Mouse (Mus musculus) hindbrain, embryonic 10.5 days (tissue): ENCODE measurements at regions not wholly inside any gene's neighbourhood (a gene's known extent, or its start where the extent isn't known, plus 50 kb on each side); places are given as distances from the start of the nearest gene placed in this dataset.

Experiments used
- DNase-seq: peaks from one replicate; pipeline ENCODE4 v3.0.0-alpha.2; 2017; ENCODE audit warnings: low spot score
- H3K27ac ChIP-seq: fragments of 300-500 bp; sonication (generic); 2 replicates; pipeline ENCODE4 v1.5.1; 2016; ENCODE audit warnings: mild to moderate bottlenecking, moderate library complexity
- H3K27me3 ChIP-seq: fragments of 300-500 bp; sonication (generic); 2 replicates; pipeline ENCODE4 v1.6.1; 2016; ENCODE audit warnings: mild to moderate bottlenecking; ENCODE audit not compliant: poor library complexity, insufficient read depth, severe bottlenecking
- H3K36me3 ChIP-seq: fragments of 300-500 bp; sonication (generic); 2 replicates; pipeline ENCODE4 v1.6.1; 2016; ENCODE audit warnings: mild to moderate bottlenecking, moderate library complexity
- H3K4me1 ChIP-seq: fragments of 300-500 bp; sonication (generic); replicated peaks from 2 replicates; pipeline ENCODE4 v1.6.1; 2016; ENCODE audit warnings: mild to moderate bottlenecking
- H3K4me3 ChIP-seq: fragments of 300-500 bp; sonication (generic); 2 replicates; pipeline ENCODE4 v1.5.1; 2016; ENCODE audit warnings: mild to moderate bottlenecking, moderate library complexity
- H3K9me3 ChIP-seq: fragments of 300-500 bp; sonication (generic); 2 replicates; pipeline ENCODE4 v1.6.1; 2016; ENCODE audit warnings: mild to moderate bottlenecking, moderate library complexity
- WGBS: fragments of 180-500 bp; shearing (Covaris S2); methylation state at CpG from one replicate; pipeline ENCODE4 v1.1.7; 2016; 5-methylcytosine and 5-hydroxymethylcytosine counted together

DNA sequence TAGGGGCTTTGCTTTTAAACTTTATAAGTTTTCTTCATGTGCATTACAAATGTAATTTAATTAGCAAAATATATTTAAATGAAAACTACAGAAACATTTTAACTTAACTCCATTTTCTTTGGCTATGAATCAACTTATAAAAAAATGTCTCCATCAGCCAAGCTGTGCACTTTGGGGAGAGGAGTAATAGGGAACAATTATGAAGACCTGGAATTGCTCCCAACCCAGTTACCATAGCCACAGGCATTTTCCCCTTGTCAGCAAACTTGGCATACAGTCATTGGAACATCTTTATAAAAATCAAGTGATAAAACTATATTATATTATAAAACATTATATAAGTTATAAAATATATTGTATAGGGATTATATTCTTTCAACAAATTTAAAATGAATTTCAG is 65.0 kb downstream of the Atxn7l3b start:
- no peak overlapping the region for H3K4me3 ChIP-seq
- no peaks in the 10 kb centered on the region for H3K4me1 ChIP-seq
- H3K9me3 ChIP-seq, result no peaks in the 10 kb centered on the region
- DNase-seq, result no peak
- H3K36me3 ChIP-seq, result no peaks in the 10 kb centered on the region
- no peaks in the 10 kb centered on the region for H3K27me3 ChIP-seq
- no peak overlapping the region for H3K27ac ChIP-seq

DNA sequence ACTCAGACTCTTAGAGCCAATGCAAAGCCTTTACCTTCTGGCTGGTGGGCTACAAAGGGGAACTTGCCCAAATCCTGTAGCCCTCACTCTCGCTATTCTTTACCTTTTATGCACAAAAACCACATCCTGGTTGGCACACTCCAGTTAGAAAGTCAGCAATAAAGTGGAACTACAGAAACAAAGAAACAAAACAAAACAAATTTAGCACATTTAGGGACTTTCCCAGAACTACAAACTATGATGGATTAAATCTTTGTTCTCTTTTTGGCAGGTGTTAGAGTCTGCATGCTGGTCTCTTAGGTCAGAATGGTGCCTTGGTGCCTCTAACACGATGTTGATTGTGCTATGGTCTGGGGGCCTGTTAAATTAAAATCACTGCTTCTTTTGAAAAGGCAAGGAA is 65.4 kb downstream of the Atxn7l3b start:
- no peaks in the 10 kb centered on the region for H3K36me3 ChIP-seq
- H3K9me3 ChIP-seq, result no peaks in the 10 kb centered on the region
- H3K4me1 ChIP-seq, result no peaks in the 10 kb centered on the region
- H3K27me3 ChIP-seq, result no peaks in the 10 kb centered on the region
- no peak overlapping the region for H3K27ac ChIP-seq
- 66% methylated on average over 2 of the region's 2 CpGs for WGBS
- no peak overlapping the region for H3K4me3 ChIP-seq
- DNase-seq, result no peak

DNA sequence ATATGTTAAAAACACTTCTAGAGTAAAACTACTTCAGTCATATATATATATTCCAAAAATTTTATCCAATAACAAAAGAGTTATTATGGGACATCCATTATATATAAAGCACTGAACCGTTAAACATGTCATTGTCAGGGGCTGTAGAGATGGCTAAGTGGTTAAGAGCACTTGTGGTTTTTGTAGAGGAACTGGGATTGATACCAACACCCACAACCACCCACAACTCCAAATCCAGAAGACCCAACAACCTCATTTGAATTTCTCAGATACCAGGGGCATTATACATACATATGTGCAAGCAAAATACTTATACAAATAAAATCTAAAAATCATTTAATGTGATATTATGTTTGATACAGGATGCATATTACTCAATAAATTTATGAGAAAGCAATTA is 76.8 kb downstream of the Atxn7l3b start:
- Histone ChIP-seq H3K4me3 (no peak overlapping the region), H3K27ac (no peak overlapping the region), H3K4me1 (no peaks in the 10 kb centered on the region), H3K9me3 (no peaks in the 10 kb centered on the region), H3K36me3 (no peaks in the 10 kb centered on the region), H3K27me3 (no peaks in the 10 kb centered on the region)
- 78% methylated on average over 1 of the region's 1 CpGs for WGBS
- DNase-seq, result no peak

DNA sequence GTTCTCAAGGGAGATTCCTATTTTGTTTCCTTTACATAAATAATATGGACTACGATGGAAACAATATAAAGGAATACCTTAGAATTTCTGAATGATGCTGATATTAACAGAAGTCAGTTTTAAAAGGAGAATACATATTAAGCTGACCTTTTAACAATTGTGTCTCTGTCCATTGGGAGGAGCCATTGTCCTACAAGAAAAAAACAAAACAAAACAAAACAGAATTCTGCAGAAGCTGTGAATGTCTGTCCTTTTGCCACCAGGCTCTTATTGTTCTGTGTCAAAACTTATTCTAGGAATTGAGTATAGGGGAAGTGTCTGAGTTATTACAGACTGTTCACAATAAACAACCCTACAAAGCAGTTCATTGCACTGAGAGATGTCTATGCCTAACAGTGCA is 82.6 kb downstream of the Atxn7l3b start:
- WGBS, result 83% methylated on average over 1 of the region's 1 CpGs
- H3K9me3 ChIP-seq, result no peaks in the 10 kb centered on the region
- no peak overlapping the region for H3K27ac ChIP-seq
- H3K36me3 ChIP-seq, result no peaks in the 10 kb centered on the region
- no peak overlapping the region for H3K4me3 ChIP-seq
- no peaks in the 10 kb centered on the region for H3K4me1 ChIP-seq
- H3K27me3 ChIP-seq, result no peaks in the 10 kb centered on the region
- DNase-seq, result no peak

DNA sequence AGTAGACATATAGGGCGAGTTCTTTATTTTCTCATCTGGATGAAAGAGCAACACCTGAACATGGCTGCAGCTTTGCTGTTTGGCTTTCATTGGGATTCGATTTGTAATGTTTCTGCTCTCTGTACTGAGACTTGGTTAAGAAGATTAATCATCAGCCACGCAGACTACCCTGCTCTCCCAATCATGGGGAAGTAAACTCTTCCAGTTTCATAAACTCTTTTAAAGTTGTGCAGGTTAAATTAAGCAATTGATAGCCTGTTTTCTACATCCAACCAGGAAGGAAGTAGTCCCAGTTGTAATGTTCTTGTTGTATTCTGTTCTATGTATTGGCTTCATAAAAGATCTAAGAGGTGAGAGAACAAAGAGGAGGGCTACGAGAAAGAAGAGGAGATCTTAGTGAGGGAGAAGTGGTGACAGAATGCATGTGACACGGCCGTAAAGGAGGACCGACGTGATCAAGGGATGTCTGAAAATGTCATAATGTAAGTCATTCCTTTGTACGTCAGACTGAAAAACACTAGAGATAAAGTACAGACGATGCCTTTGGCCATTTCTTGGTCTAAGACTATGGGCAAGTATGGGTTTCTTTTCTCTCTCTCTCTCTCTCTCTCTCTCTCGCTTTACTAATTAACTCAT is 91.3 kb downstream of the Atxn7l3b start:
- Histone ChIP-seq H3K4me3 (no peak overlapping the region), H3K36me3 (no peaks in the 10 kb centered on the region), H3K27ac (no peak overlapping the region), H3K27me3 (no peaks in the 10 kb centered on the region), H3K4me1 (no peaks in the 10 kb centered on the region), H3K9me3 (no peaks in the 10 kb centered on the region)
- 85% methylated on average over 11 of the region's 11 CpGs for WGBS
- no peak for DNase-seq

DNA sequence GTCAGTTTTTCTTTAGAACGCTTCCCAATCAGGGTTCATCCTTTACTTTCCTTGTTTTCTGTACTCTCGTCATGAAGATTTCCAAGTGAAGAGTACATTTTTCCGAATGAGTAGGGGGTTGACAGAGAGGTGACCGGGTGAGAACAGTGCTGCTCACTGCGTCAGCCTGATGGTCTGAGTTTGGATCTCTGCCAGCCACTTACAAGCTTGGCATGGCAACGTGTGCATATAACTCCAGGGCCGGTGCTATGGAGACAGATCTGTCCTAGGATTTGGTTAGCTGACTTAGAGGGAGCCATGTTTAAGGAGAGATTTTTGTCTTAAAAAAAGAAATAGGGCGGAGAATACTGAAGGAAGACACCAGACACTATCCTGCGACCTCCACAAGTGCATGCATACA is 92.8 kb downstream of the Atxn7l3b start:
- H3K27me3 ChIP-seq, result no peaks in the 10 kb centered on the region
- 85% methylated on average over 9 of the region's 9 CpGs for WGBS
- no peaks in the 10 kb centered on the region for H3K4me1 ChIP-seq
- no peak overlapping the region for H3K27ac ChIP-seq
- no peak overlapping the region for H3K4me3 ChIP-seq
- H3K36me3 ChIP-seq, result no peaks in the 10 kb centered on the region
- DNase-seq, result no peak
- no peaks in the 10 kb centered on the region for H3K9me3 ChIP-seq

DNA sequence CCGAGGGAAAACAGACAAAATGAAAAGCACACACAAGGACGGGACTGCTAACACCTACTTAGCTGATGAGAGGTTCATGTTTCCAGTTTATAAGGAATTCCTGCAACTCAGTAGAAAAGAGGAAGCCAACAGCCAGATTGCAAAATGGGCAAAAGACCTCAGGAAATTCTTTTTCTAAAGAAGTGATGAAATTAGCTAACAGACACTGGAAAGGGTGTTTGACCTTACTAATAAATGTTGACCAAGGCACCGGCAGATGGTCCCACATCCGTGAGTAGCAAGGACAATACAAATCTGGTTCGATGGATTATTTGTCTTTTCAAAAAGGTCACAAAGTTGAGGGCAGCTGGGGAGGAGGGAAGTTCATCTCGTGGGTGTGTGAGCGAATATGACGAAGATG is 93.3 kb downstream of the Atxn7l3b start:
- 73% methylated on average over 8 of the region's 8 CpGs for WGBS

DNA sequence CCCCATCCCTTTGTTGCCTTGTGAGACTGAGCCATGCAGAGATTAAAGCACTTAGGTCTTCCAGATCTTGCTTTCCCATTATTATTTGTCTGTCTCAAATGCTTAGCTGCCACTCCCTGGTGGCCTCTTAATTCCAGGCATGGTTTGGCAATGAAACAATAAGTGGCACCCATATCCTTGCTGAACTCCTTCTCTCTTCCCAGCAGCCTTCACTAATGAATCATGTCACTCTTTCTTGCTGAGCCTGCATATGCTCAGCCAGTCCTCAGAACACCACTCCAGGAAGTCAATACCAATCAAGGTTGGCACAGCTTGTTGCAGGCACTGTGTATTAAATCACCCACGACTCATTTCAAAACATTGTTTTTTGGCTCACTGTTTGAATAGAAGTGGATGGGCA is 118.6 kb downstream of the Atxn7l3b start:
- H3K4me1 ChIP-seq, result no peaks in the 10 kb centered on the region
- no peak overlapping the region for H3K27ac ChIP-seq
- H3K9me3 ChIP-seq, result no peaks in the 10 kb centered on the region
- no peaks in the 10 kb centered on the region for H3K27me3 ChIP-seq
- no peak for DNase-seq
- no peak overlapping the region for H3K4me3 ChIP-seq
- H3K36me3 ChIP-seq, result no peaks in the 10 kb centered on the region
- WGBS, result 37% methylated on average over 1 of the region's 1 CpGs

More for the DNA sequence above, 93.3 kb downstream of the Atxn7l3b start:
- H3K4me1 ChIP-seq, result no peaks in the 10 kb centered on the region
- no peak for DNase-seq
- no peaks in the 10 kb centered on the region for H3K36me3 ChIP-seq
- H3K27me3 ChIP-seq, result no peaks in the 10 kb centered on the region
- no peak overlapping the region for H3K27ac ChIP-seq
- no peak overlapping the region for H3K4me3 ChIP-seq
- H3K9me3 ChIP-seq, result no peaks in the 10 kb centered on the region

DNA sequence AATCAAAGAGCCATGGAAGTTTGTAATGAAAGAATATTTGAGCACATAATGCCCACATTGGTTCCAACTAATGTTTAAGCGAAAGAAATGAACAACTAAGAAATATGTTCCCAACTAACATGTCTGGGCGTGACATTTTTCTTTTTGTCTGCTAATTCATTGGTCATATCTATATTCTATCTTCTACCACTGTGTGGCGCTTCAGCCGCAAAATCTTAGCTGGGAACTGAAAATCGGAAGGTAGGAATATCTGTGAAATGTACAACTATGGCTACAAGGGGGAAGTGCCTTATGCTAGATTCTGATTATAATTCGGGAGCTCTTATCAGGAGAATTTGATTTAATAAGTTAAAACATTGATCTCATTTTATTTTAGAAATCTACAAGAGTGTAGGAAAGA is 125.2 kb downstream of the Atxn7l3b start:
- DNase-seq, result no peak

DNA sequence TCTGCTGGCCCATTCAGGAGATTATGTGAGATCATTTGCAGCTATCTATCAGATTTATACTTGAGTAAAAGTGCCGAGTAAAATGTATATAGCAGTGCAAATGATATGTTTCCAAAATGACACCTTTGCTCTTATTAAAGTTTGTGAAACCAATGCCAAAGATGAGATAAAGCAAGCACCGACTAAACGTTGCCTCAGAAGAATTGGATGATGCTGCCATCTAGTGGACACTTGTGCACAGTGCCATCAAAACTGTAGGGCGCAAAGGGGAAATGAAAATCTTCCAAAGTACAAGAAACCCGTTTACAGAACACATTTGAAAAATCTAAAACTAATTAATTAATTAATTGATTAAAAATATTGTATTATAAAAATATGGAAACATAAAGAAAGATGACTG is 127.2 kb downstream of the Atxn7l3b start:
- no peaks in the 10 kb centered on the region for H3K9me3 ChIP-seq
- 10% methylated on average over 5 of the region's 5 CpGs for WGBS
- peak; percentile 27 for DNase-seq
- no peak overlapping the region for H3K27ac ChIP-seq
- H3K36me3 ChIP-seq, result no peaks in the 10 kb centered on the region
- no peak overlapping the region for H3K4me3 ChIP-seq
- peaks cover 14% of the 10 kb centered on the region; the same call in 1 of the 2 replicates for H3K4me1 ChIP-seq
- H3K27me3 ChIP-seq, result no peaks in the 10 kb centered on the region

More for the DNA sequence above, 125.2 kb downstream of the Atxn7l3b start:
- no peaks in the 10 kb centered on the region for H3K27me3 ChIP-seq
- WGBS, result 51% methylated on average over 6 of the region's 6 CpGs
- H3K27ac ChIP-seq, result no peak overlapping the region
- no peak overlapping the region for H3K4me3 ChIP-seq
- no peaks in the 10 kb centered on the region for H3K9me3 ChIP-seq
- peaks cover 4% of the 10 kb centered on the region; the same call in 1 of the 2 replicates for H3K4me1 ChIP-seq
- no peaks in the 10 kb centered on the region for H3K36me3 ChIP-seq

DNA sequence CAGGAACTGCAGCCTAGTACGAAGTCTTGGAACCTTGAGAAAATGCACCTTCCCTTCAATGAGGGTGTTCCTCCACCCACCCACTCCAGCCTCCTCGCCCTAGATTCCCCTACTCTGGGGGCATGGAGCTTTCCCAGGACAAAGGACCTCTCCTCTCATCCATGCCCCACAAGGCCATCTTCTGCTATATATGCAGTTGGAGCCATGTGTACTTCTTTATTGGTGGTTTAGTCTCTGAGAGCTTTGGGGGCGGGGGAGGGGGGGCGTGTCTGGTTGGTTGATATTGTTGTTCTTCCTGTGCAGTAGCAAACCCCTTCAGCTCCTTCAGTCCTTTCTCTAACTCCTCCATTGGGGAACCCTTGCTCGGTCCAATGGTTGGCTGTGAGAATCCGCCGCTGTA is 130.2 kb downstream of the Atxn7l3b start:
- H3K4me1 ChIP-seq, result peaks cover 14% of the 10 kb centered on the region; the same call in 1 of the 2 replicates
- no peak overlapping the region for H3K4me3 ChIP-seq
- no peaks in the 10 kb centered on the region for H3K36me3 ChIP-seq
- H3K27me3 ChIP-seq, result no peaks in the 10 kb centered on the region
- H3K9me3 ChIP-seq, result no peaks in the 10 kb centered on the region
- DNase-seq, result peak; percentile 4
- WGBS, result 54% methylated on average over 7 of the region's 7 CpGs
- no peak overlapping the region for H3K27ac ChIP-seq

DNA sequence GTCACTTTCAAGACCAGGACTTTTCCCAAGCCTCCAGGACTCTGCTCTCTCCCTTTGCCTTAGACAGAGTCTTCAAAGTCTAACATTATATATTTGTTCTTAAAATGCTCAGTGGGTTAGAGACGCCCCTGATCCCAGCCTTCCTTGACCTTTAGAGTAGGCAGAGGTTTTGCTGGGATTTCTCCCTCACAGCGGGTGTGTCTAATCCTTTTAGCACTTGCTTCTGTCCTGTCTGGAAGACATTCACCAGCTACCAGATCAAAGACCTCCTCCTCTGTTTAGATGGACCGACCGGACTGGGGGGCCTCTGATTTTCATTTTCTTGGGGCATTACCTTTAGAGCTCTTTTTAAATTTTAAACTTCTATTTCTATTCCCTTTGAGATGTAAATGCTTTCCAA is 130.7 kb downstream of the Atxn7l3b start:
- WGBS, result 6% methylated on average over 4 of the region's 4 CpGs
- no peaks in the 10 kb centered on the region for H3K36me3 ChIP-seq
- H3K4me1 ChIP-seq, result peaks cover 14% of the 10 kb centered on the region; the same call in 1 of the 2 replicates
- H3K4me3 ChIP-seq, result no peak overlapping the region
- peak; percentile 7 for DNase-seq
- no peaks in the 10 kb centered on the region for H3K9me3 ChIP-seq
- H3K27ac ChIP-seq, result no peak overlapping the region
- no peaks in the 10 kb centered on the region for H3K27me3 ChIP-seq

DNA sequence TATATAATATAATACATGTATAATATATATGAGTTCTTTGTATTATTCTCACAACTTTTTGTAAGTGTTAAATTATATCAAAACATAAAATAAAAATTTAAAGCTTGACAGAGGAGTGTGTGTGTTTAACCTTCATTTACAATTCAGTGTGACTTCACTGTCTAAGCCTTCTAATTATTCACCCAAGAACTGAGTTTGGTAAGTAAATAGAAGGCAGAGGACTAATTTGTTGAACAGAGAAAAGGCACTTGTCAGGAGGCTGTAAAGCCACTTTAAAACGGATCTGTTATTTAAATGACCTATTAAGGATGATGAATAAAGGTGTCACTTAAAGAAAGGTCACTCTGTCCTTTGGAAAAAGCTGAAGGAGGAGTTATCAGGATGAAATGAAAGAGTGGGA is 132.9 kb downstream of the Atxn7l3b start:
- no peak for DNase-seq
- H3K4me3 ChIP-seq, result no peak overlapping the region
- WGBS, result 11% methylated on average over 1 of the region's 1 CpGs

DNA sequence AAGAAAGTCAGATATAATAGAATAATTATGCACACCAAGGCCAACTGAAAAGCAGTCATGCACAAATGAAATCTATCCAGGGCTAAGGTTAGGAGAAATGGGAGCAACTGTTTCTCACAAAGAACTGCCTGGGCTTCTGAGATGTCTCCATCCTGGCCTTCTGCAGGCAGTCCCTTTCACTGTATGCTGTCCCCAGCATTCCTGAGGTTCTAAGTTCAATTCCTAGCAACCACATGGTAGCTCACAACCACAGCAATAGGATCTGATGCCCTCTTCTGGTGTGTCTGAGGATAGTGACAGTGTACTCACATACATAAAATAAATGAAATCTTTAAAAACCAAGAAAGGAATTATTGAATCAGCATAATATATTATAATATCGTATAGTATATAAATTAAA is 133.3 kb downstream of the Atxn7l3b start:
- no peaks in the 10 kb centered on the region for H3K36me3 ChIP-seq
- DNase-seq, result no peak
- no peak overlapping the region for H3K27ac ChIP-seq
- H3K4me1 ChIP-seq, result peaks cover 14% of the 10 kb centered on the region; the same call in 1 of the 2 replicates
- H3K4me3 ChIP-seq, result no peak overlapping the region
- H3K27me3 ChIP-seq, result no peaks in the 10 kb centered on the region
- H3K9me3 ChIP-seq, result no peaks in the 10 kb centered on the region
- 91% methylated on average over 1 of the region's 1 CpGs for WGBS

More for the DNA sequence above, 132.9 kb downstream of the Atxn7l3b start:
- Histone ChIP-seq H3K4me1 (peaks cover 14% of the 10 kb centered on the region; the same call in 1 of the 2 replicates), H3K36me3 (no peaks in the 10 kb centered on the region), H3K27ac (no peak overlapping the region), H3K27me3 (no peaks in the 10 kb centered on the region), H3K9me3 (no peaks in the 10 kb centered on the region)
